Mouse (Mus musculus) heart, adult 8-10 months (tissue): ENCODE measurements around the gene Serpina1b. TPM values are rescaled to one million over a fixed set of nuclear protein-coding genes. Genes with fewer than 3 reads are reported as not detected.
"Not testable (repeated sequence)": the region's sequence is repeated elsewhere in the genome, so short reads cannot be mapped to it uniquely, and the experiment has no call there.

Experiments
- DNase-seq: peaks from one replicate; pipeline ENCODE4 v3.0.0; 2022; ENCODE audit warnings: low spot score
- total RNA-seq, 4 experiments: library from RNA; stranded (reverse); gene quantifications; 2 replicates each; pipeline ENCODE4 v1.2.4; 2022

The Serpina1b gene
- total RNA-seq, result 1 to 10 TPM in 1 of 4 experiments, under 1 TPM in 2, not detected in 1; 0.47 to 6.7 (median 0.88) TPM

GRCm38 (mm10) chr12:103830273-103830672 is at the start of gene Serpina1b:
Gene Serpina1b, minus strand, starts transcription at chr12:103830373.
- DNase-seq, result not testable (repeated sequence)

GRCm38 (mm10) chr12:103866873-103867272 is 36.7 kb upstream of the Serpina1b start:
- DNase-seq, result not testable (repeated sequence)

DNA sequence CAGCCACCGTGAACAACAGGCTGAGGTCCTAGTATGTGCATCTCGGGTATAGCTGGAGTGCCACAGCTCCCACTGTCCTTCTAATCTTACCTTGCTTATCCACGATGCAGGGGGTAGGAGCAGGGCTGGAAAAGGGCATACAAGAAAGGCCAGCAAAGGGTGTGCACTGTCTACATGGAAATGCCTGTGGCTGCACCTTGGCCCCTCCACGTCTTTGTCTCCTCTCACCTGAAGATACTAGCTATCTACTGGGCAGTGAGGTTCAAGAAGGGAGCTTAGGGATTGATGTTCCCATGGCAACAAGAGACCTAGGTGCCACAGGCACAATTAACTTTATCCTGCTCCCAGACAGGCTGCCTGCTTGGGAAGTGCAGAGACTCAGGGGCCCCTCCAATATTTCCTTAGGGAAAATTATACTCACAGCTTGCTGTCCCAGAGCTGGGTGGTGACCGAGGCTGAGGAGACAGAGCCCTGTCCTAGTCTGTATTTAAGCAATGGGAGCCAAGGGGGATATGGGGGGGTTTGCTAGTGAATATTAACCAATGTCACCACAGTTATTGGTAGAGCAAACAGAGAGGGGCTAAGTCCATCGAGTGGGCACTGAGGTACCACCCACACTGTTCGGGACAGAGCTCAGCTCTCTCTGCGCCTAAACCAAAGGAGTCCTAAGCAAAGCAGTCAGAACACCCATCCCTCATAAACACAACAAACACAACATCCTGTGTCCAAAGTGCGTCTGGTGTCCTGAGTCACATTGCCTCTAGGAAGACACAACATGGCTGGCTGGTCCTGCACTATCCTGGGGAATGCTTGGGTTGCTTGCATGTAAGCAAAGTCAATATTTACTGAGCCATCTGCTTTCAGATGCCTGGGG is 33.2 kb upstream of the Serpina1b start, which contains the start of gene Serpina1a:
Gene Serpina1a, minus strand, starts transcription at position 462 of the 874 bp plus-strand sequence.
- not testable (repeated sequence) for DNase-seq

- DNase-seq, result no peak
Measured at GRCm38 (mm10) chr12:103860976-103861375, 30.8 kb upstream of the Serpina1b start.

- not testable (repeated sequence) for DNase-seq
Measured at GRCm38 (mm10) chr12:103860571-103860970, 30.4 kb upstream of the Serpina1b start.

DNA sequence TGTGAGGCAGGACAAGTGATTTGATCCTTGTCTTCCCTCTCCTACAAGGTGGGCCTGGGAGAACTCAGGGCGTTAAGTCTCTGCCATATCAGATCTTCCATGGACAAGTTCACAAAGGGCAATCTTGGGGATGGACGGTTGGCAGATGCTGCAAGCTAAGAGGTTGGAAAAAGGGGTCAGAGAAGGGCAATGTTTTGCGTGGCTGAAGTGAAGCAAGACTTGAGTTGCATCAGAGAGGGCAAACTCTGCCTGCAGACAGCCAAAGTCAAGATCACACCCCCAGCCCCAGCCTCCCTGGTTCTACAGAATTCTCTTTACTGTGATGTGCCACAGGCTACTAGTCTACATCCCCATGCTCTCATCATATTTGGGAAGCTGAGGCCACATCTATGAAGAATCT is 29.4 kb upstream of the Serpina1b start:
- not testable (repeated sequence) for DNase-seq

GRCm38 (mm10) chr12:103853032-103853431 is 22.9 kb upstream of the Serpina1b start:
- not testable (repeated sequence) for DNase-seq

- DNase-seq, result not testable (repeated sequence)
Measured at GRCm38 (mm10) chr12:103827661-103828372, 2.4 kb downstream of the Serpina1b start.

DNA sequence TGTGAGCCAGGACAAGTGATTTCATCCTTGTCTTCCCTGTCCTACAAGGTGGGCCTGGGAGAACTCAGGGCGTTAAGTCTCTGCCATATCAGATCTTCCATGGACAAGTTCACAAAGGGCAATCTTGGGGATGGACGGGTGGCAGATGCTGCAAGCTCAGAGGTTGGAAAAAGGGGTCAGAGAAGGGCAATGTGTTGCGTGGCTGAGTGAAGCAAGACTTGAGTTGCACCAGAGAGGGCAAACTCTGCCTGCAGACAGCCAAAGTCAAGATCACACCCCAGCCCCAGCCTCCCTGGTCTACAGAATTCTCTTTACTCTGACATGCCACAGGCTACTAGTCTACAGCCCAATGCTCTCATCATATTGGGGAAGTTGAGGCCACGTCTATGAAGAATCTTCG is 6.3 kb downstream of the Serpina1b start:
- DNase-seq, result not testable (repeated sequence)

GRCm38 (mm10) chr12:103773246-103773851 is 56.8 kb downstream of the Serpina1b start, which contains the start of gene Serpina1d:
Gene Serpina1d, minus strand, starts transcription at chr12:103773592.
- not testable (repeated sequence) for DNase-seq

- DNase-seq, result not testable (repeated sequence)
Measured at GRCm38 (mm10) chr12:103770597-103770996, 59.6 kb downstream of the Serpina1b start.

- not testable (repeated sequence) for DNase-seq
Measured at GRCm38 (mm10) chr12:103763083-103763482, 67.1 kb downstream of the Serpina1b start.

GRCm38 (mm10) chr12:103760316-103760715 is 69.9 kb downstream of the Serpina1b start:
- not testable (repeated sequence) for DNase-seq

GRCm38 (mm10) chr12:103745957-103746356 is 84.2 kb downstream of the Serpina1b start:
- DNase-seq, result not testable (repeated sequence)

DNA sequence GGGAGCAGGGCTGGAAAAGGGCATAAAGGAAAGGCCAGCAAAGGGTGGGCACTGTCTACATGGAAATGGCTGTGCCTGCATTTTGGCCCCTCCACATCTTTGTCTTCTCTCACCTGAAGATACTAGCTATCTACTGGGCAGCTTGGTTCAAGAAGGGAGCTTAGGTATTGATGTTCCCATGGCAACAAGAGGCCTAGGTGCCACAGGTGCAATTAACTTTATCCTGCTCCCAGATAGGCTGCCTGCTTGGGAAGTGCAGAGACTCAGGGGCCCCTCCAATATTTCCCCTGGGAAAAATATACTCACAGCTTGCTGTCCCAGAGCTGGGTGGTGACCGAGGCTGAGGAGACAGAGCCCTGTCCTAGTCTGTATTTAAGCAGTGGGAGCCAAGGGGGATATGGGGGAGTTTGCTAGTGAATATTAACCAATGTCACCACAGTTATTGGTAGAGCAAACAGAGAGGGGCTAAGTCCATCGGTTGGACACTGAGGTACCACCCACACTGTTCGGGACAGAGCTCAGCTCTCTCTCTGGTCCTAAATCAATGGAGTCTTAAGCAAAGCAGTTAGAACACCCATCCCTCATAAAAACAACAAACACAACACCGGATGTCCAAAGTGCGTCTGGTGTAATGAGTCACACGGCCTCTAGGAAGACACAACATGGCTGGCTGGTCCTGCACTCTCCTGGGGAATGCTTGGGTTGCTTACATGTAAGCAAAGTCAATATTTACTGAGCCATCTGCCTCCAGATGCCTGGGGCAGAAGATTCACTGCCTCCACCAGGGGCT is 92.2 kb downstream of the Serpina1b start:
- DNase-seq, result not testable (repeated sequence)

DNA sequence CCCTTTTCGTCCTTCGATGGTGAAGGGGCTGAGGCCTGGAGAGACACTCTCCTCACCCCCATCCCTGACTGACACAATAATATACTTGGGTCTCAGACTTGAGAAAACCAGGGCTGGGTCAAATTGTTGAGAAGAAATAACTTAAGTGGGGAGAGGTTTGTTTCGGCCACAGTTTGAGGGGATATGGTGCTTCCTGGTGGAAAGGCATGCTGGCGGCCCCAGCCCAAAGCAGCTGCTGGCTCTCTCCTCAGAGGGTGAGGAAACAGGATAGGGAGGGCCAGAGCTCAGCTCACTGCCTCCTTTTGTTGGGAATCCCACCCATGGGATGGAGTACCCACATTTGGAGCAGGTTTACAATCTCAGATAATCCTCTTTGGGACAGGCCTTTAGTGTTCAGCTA is 94.6 kb downstream of the Serpina1b start:
- DNase-seq, result not testable (repeated sequence)

GRCm38 (mm10) chr12:103735101-103735500 is 95.1 kb downstream of the Serpina1b start:
- not testable (repeated sequence) for DNase-seq

GRCm38 (mm10) chr12:103711537-103711936 is 118.6 kb downstream of the Serpina1b start:
- no peak for DNase-seq

GRCm38 (mm10) chr12:103710405-103710804 is 119.8 kb downstream of the Serpina1b start:
- DNase-seq, result no peak

DNA sequence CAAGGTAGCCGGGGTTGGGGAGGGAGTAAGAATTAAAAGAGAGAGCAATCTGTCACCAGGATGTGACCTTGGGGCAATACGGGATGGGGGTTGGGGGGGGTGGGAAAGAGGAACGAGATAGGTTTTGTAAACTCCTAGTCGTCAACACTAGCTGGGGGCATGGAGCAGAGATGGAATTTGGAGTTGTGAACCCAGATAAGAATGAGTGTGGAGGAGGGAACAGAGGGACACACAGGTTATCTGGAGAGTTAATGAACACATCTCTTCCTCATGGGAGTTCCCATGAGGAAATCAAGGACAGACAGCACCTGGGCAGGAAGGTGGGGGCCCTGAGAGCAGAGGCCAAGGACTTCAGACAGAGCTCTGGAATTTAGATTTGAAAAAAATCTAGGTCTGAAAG is 124.1 kb downstream of the Serpina1b start:
- DNase-seq, result no peak

GRCm38 (mm10) chr12:103705547-103705946 is 124.6 kb downstream of the Serpina1b start:
- DNase-seq, result no peak
